Mouse (Mus musculus): ENCODE results near the gene Gm18336. TPM values are rescaled to one million over a fixed set of nuclear protein-coding genes. Genes with fewer than 3 reads are reported as not detected.
A peak's percentile ranks its signal among the peaks of the same experiment; 100 is the strongest.
"Not testable (repeated sequence)": the region's sequence is repeated elsewhere in the genome, so short reads cannot be mapped to it uniquely, and the experiment has no call there.

Gene Gm18336
- polyA plus RNA-seq (2015; fragmentation: Nextera tagmentation; extraction: Ambion mirVana) = not detected in 2 replicates

DNA sequence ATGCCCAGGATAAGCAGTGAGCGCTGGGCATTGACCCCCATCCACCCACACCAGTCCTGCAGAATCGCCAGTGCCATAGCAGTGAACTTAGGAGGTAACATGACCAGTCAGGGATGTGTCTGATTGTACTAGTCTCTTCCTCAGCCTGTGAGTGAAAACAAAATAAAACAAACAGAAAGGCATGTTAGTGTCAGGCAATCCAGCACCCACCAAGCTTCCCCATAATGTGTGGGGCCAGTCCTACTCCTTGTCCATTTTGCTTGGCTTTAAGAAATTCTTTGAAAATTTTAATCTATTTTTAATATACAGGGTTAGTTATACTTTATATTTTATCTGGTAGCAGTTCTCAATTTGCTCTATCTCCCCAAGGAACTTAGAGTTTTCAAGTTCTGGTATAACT lies at the start of gene Gm18336:
Gm18336 (minus strand) TSS at position 101 of the 400 bp plus-strand sequence.
- not testable (repeated sequence) for H3K9ac ChIP-seq; H3K9me3 ChIP-seq; H3K4me1 ChIP-seq; H3K4me2 ChIP-seq (replicated peaks); ATAC-seq (ENCODE audit: low FRiP score, low read depth); H3K36me3 ChIP-seq; H3K27ac ChIP-seq; H3K4me3 ChIP-seq
- peaks cover 15% of the 10 kb centered on the region; the same call in 1 of the 2 replicates for H3K27me3 ChIP-seq
- WGBS = 61% methylated on average over 2 of the region's 2 CpGs

DNA sequence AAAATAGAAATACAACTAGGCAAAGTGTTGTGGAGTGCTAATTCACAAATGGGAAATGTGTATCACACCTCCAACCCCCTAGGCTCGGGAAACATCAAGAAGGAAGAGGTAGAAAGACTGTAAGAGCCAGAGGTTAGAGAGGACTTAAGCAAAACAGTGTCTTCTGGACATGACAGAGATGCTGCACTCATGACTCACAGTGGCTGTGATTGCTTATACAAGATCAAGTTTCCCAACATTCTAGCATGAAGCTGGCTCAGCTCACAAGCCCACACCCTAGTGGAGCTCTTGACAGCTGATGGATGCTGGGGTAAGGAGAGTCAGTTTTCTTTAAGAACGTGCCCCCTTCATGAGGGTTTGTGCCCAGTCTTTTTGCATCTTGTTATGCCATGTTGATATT lies 42.9 kb upstream of the Gm18336 start:
- Histone ChIP-seq H3K4me2 (replicated peaks) (no peak overlapping the region), H3K4me1 (no peaks in the 10 kb centered on the region), H3K4me3 (no peak overlapping the region), H3K9me3 (no peaks in the 10 kb centered on the region), H3K27me3 (0 out of 2 replicates have a peak, but pooled peaks cover 4% of the 10 kb centered on the region), H3K27ac (no peak overlapping the region), H3K36me3 (peaks cover 12% of the 10 kb centered on the region; the same call in 1 of the 2 replicates), H3K9ac (no peak overlapping the region)
- no peak for ATAC-seq (ENCODE audit: low FRiP score, low read depth)
- 67% methylated on average over 2 of the region's 2 CpGs for WGBS

DNA sequence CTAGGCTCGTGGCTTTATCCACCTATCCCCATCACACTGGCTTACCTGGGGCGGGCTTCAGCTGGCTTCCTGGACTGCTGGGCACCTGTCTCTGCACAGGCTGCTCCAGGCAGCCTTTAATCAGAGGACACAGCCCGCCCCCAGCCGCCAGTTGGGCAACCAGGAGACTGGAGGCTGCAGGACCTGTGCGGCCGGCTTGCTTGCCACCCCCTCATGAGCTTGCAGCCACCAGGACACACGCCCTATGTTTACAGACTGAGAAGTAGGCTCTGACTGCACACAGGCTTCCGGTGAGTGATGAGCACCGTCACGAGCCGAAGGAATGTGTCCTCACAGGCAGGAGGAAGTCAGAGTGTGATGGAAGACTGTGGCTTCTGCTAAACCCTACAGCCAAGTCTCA lies 36.7 kb upstream of the Gm18336 start, which contains the start of gene Trex2:
Trex2 (minus strand) TSS at position 93 of the 400 bp plus-strand sequence.
- no peak for ATAC-seq (ENCODE audit: low FRiP score, low read depth)
- Histone ChIP-seq H3K27me3 (peaks cover 6% of the 10 kb centered on the region; the same call in 1 of the 2 replicates), H3K4me2 (replicated peaks) (no peak within 1 kb of the TSS), H3K9ac (no peak within 1 kb of the TSS), H3K27ac (no peak within 1 kb of the TSS), H3K4me3 (no peak within 1 kb of the TSS), H3K4me1 (no peaks in the 10 kb centered on the region), H3K9me3 (no peaks in the 10 kb centered on the region), H3K36me3 (0 out of 2 replicates have a peak, but pooled peaks cover 6% of the 10 kb centered on the region)
- 74% methylated on average over 11 of the region's 11 CpGs for WGBS

DNA sequence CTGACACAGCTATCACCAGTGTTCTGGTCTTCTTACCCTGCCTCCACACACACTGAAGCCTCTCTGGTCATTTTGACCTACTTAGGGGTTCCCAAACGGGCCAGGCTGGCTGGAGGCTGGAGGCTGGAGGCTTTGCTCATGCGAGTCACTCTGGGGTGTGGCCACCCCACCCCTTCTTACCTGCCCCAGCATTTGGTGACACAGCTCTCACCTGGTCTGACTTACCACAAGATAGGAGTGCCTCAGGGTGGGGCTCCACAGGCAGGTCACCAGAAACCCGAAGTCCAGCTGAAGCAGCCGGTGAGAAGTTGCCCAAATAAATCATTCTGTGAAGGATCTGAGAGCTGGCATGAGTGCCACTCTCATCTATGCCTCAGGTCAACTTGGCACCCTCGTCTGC lies 34.3 kb upstream of the Gm18336 start:
- Histone ChIP-seq H3K4me2 (replicated peaks) (no peak overlapping the region), H3K9me3 (no peaks in the 10 kb centered on the region), H3K27ac (no peak overlapping the region), H3K4me1 (no peaks in the 10 kb centered on the region), H3K9ac (no peak overlapping the region), H3K27me3 (peaks cover 6% of the 10 kb centered on the region; the same call in 1 of the 2 replicates), H3K36me3 (0 out of 2 replicates have a peak, but pooled peaks cover 6% of the 10 kb centered on the region), H3K4me3 (no peak overlapping the region)
- no peak for ATAC-seq (ENCODE audit: low FRiP score, low read depth)
- WGBS = 74% methylated on average over 5 of the region's 5 CpGs

DNA sequence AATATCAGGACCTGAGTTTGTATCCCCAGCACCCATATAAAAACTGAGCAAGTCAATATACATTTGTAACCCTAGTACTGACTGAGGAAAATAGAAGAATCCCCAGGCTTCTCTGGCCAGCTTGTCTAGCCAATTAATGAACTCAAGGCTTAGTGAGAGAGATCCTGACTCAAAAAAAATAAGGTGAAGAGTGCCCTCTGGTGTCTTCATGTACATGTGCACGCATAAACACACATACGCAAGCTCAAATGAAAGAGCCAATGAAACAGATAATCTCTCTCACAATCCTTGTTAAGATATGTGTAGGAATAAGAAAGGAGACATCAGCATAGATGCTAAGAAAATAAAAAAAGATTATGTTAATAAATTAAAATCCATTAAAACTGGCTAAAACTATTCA lies 31.5 kb upstream of the Gm18336 start:
- 76% methylated on average over 2 of the region's 2 CpGs for WGBS
- peaks cover under 1% of the 10 kb centered on the region; the same call in 1 of the 2 replicates for H3K27me3 ChIP-seq

DNA sequence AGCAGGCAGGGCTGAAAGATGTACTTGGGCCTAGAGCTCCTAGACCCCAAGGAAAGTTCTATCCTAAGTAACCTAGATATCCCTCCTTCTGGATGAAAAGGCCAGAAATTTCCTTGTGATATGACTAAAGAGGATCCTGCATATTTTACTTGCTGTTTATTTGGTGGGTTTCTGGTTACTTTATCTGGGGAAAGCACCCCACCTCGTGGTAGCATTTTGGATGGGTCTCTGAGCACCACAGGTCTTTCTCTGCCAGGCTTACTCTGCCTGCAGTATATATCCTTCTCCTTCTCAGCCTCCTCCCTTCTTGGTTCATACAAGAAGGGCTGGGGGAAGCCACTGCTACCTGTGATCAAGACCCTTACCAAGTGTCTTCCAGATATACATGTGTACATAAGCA lies 14.2 kb upstream of the Gm18336 start:
- Histone ChIP-seq H3K27me3 (peaks cover 24% of the 10 kb centered on the region; the same call in 1 of the 2 replicates), H3K4me2 (replicated peaks) (no peak overlapping the region), H3K27ac (no peak overlapping the region), H3K36me3 (no peaks in the 10 kb centered on the region), H3K9ac (no peak overlapping the region), H3K4me1 (no peaks in the 10 kb centered on the region; the same call in 1 of the 2 replicates), H3K9me3 (no peaks in the 10 kb centered on the region), H3K4me3 (no peak overlapping the region)
- WGBS = 36% methylated on average over 1 of the region's 1 CpGs
- no peak for ATAC-seq (ENCODE audit: low FRiP score, low read depth)

More for the DNA sequence above, 31.5 kb upstream of the Gm18336 start:
- Histone ChIP-seq H3K27ac (no peak overlapping the region), H3K4me1 (no peaks in the 10 kb centered on the region), H3K4me3 (no peak overlapping the region), H3K9me3 (no peaks in the 10 kb centered on the region), H3K36me3 (no peaks in the 10 kb centered on the region), H3K9ac (no peak overlapping the region), H3K4me2 (replicated peaks) (no peak overlapping the region)
- ATAC-seq (ENCODE audit: low FRiP score, low read depth) = no peak

DNA sequence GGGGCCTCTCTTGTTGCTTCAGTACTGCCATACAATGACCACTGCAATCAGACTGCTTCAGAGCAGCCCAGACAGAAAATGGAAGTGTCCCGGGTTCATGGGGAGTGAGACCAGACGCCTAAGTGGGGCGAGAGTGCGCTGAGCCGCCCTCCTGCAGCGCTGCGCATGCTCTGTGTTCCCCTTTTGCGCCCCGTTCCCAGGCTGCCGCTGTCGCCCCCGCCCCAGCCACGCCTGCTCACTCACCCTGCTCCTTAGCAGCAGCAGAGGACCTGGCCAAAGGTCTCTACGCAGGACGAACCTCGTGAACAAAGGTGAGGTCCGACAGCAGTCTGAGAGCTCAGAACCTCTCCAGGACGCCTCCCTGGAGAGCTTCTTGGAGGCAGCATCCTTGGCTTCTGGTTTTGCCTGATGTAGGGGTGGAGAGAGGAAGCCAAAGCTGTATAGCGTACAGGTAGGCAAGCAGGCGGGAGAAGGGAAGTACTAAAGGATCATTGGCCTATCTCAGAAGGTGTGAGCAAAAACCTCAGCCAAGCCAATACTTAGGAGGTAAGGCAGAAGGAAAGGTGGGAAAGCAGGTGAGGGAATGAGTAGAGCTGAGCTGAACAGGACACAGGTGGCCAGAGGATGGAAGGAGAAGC lies 12.5 kb upstream of the Gm18336 start, which contains the start of gene Zfp92:
Zfp92 (plus strand) TSS at position 217 of the 638 bp plus-strand sequence.
- ATAC-seq (ENCODE audit: low FRiP score, low read depth) = no peak
- Histone ChIP-seq H3K27ac (no peak within 1 kb of the TSS), H3K9ac (0 out of 2 replicates have a peak within 1 kb of the TSS, but pooled peaks have one; percentile 13), H3K36me3 (no peaks in the 10 kb centered on the region), H3K27me3 (peaks cover 24% of the 10 kb centered on the region; the same call in 1 of the 2 replicates), H3K4me2 (replicated peaks) (peak within 1 kb of the TSS; percentile 63), H3K4me1 (no peaks in the 10 kb centered on the region; the same call in 1 of the 2 replicates), H3K9me3 (no peaks in the 10 kb centered on the region), H3K4me3 (peak within 1 kb of the TSS; percentile 36)
- WGBS = 14% methylated on average over 18 of the region's 20 CpGs

DNA sequence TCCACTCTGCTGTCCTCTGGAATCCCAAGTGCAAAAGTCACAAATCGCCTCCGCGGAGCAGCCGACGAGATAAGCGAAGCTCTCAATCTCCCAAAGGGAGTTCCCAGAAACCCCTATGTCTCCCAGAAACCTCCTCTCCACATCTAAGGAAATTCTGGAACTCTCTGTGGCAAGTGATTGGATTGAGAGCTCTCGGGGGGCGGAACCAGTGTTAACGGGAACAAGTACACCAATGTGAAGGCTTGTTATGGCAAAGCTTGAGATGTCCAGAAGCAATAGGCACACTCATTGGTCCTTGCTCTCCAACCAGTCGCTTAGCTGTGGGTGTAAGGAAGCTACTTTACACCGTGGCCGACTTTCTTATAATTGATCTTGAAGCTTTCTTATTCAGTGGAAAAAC lies 3.1 kb upstream of the Gm18336 start:
- ATAC-seq (ENCODE audit: low FRiP score, low read depth) = no peak

DNA sequence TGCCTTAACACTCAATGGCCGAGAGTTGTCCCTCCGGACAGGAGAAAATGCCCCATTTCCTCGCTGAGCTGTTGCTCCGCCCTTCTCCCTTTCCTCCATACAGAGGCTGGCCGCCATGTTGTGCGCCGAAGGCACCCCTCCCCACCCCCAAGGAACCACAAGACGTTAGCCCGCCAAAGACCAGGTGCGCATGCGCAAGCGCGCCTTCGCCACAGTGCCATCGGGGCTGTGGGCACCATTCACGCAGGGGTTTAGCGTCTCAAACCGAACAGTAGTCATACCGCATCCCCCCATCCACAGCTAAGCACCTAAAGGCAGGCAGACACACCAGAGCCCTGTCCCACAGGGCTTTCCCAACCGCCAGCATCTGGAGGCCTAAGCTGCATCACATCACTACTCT lies 2.4 kb upstream of the Gm18336 start:
- H3K36me3 ChIP-seq = no peaks in the 10 kb centered on the region
- no peaks in the 10 kb centered on the region for H3K9me3 ChIP-seq
- no peak overlapping the region for H3K9ac ChIP-seq
- no peak overlapping the region for H3K4me3 ChIP-seq
- H3K27ac ChIP-seq = no peak overlapping the region
- peaks cover 5% of the 10 kb centered on the region; the same call in 1 of the 2 replicates for H3K27me3 ChIP-seq
- H3K4me1 ChIP-seq = no peaks in the 10 kb centered on the region
- WGBS = 90% methylated on average over 20 of the region's 20 CpGs
- no peak for ATAC-seq (ENCODE audit: low FRiP score, low read depth)
- no peak overlapping the region for H3K4me2 ChIP-seq (replicated peaks)

More for the DNA sequence above, 3.1 kb upstream of the Gm18336 start:
- Histone ChIP-seq H3K4me3 (no peak overlapping the region), H3K9me3 (no peaks in the 10 kb centered on the region), H3K9ac (no peak overlapping the region), H3K4me1 (no peaks in the 10 kb centered on the region), H3K27me3 (peaks cover under 1% of the 10 kb centered on the region; the same call in 1 of the 2 replicates), H3K36me3 (no peaks in the 10 kb centered on the region), H3K27ac (no peak overlapping the region), H3K4me2 (replicated peaks) (no peak overlapping the region)
- 92% methylated on average over 12 of the region's 12 CpGs for WGBS

DNA sequence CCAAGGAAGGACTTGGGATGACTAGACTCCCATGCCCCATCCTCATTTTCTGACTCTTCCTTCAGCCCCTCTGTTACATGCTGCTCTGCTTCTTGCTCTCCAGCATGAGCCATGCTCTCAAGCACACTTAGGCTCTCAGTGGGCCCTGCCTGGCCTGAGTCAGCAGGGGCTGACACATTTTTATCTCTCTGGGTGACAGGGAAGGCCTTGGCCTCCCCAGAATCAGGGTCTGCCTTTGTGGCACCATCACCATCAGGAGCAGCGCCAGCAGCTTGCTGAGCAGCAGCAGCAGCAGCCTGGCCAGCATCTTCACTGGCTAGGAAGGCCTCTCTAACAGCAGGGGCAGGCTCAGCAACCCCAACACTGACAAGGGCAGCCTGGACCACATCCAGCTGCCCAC lies 2.1 kb downstream of the Gm18336 start:
- H3K9me3 ChIP-seq = no peaks in the 10 kb centered on the region
- no peak overlapping the region for H3K4me3 ChIP-seq
- 85% methylated on average over 1 of the region's 1 CpGs for WGBS
- H3K36me3 ChIP-seq = no peaks in the 10 kb centered on the region
- no peaks in the 10 kb centered on the region for H3K4me1 ChIP-seq
- H3K27ac ChIP-seq = no peak overlapping the region
- no peak overlapping the region for H3K9ac ChIP-seq
- no peak overlapping the region for H3K4me2 ChIP-seq (replicated peaks)
- ATAC-seq (ENCODE audit: low FRiP score, low read depth) = no peak
- H3K27me3 ChIP-seq = peaks cover 17% of the 10 kb centered on the region; the same call in 1 of the 2 replicates

DNA sequence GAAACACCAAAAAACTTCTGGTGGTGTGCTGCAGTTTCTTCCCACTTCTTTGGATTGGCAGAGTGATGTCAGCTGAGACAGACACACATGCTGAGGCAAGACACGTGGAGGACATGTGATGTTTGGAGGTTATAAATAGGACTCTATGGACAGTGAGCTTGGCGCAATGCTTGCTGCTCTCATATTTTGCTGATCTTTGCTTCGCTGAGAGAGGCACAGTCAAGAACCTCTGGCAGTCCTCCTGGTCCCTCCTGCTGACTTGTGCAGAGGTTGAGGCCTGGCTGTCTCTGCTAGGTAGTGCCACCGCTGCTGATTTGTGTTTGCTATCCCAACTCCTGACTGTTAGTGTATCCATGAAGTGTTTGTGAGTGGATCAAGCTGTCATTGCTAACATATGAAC lies 7.1 kb downstream of the Gm18336 start:
- Histone ChIP-seq H3K4me1 (no peaks in the 10 kb centered on the region), H3K4me2 (replicated peaks) (no peak overlapping the region), H3K9ac (no peak overlapping the region), H3K27ac (no peak overlapping the region), H3K4me3 (no peak overlapping the region), H3K36me3 (no peaks in the 10 kb centered on the region), H3K27me3 (peaks cover 15% of the 10 kb centered on the region; the same call in 1 of the 2 replicates), H3K9me3 (no peaks in the 10 kb centered on the region)
- no peak for ATAC-seq (ENCODE audit: low FRiP score, low read depth)
- WGBS = 76% methylated on average over 4 of the region's 4 CpGs

DNA sequence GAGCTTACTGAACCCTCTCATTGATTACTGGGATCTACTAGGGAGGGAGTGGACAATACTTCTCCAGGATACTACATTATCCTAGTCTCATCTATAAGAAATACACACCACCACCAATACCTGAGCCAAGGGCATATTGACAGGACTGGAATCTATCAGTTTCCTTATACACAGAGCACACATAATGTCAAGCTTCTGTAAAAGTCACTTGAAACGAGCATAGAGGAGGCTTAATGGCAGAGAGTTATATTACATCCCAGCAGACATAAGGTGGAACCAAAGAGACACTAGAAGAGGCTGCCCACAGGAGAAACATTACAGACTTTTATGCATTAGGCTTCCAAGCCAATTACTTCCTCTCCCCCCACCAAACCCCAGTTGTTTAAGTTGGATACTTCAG lies 13.6 kb downstream of the Gm18336 start:
- Histone ChIP-seq H3K9ac (no peak overlapping the region), H3K4me3 (no peak overlapping the region), H3K36me3 (no peaks in the 10 kb centered on the region), H3K4me1 (no peaks in the 10 kb centered on the region), H3K27me3 (peaks cover 11% of the 10 kb centered on the region), H3K4me2 (replicated peaks) (no peak overlapping the region), H3K9me3 (no peaks in the 10 kb centered on the region), H3K27ac (no peak overlapping the region)
- no peak for ATAC-seq (ENCODE audit: low FRiP score, low read depth)
- 33% methylated on average over 1 of the region's 1 CpGs for WGBS
